Mouse (Mus musculus): ENCODE measurements around the gene Slc25a40.
A peak's percentile ranks its signal among the peaks of the same experiment; 100 is the strongest.

Slc25a40 gene

GRCm38 (mm10) chr5:8422157-8422931 is at the start of gene Slc25a40, which contains the start of gene Dbf4:
Gene Slc25a40 (plus strand): TSS chr5:8422850.
Gene Dbf4 (minus strand): TSS chr5:8422716.
- peak; percentile 73 for DNase-seq (ENCODE audit: low read depth, low spot score)

DNA sequence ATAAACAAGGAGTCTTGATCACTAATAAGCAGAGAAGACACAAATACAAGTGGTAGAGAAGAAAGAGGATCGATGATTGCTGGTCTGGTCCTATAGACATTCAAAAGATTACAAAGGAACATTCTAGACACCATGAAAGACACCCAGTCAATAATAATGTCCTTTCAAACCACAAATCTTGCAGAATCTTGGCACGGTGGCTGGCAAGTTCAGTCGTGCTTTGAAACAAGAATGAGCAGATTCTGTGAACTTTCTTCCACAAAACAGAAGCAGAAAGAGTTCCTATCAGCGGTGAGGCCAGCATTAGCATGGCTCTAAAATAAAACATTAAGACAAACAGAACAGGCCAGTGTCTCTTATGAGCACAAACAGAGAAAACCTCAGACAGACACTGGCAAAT is 49.2 kb upstream of the Slc25a40 start:
- DNase-seq (ENCODE audit: low read depth, low spot score): no peak

DNA sequence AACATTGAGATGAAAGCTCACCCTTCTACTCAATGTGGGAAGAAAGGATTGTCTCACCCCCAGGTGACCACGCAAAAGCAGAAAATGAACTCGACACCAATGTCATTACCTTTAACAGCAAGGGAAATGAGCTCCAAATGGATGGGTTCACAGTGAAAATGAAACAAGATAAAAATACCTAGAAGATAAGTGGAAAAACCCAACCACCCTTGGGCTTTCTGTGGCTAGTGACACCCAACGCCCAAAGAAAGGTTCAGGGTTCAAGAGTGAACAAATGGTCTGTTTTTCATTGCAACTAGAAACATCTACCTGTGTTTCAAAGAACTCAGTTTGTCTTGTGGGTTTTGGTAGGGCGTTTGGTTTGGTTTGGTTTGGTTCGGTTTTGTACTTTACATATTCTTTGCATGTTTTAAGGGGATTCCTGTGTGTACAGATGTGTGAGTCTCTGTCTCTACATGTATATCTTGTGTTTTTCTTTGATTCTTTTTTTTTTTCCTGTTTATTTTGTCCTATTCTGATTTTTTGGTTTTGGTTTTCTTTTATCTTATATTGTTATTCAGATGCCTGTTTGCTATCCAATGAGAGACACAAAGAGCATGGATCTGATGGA is 48.2 kb upstream of the Slc25a40 start:
- DNase-seq (ENCODE audit: low read depth, low spot score): no peak

DNA sequence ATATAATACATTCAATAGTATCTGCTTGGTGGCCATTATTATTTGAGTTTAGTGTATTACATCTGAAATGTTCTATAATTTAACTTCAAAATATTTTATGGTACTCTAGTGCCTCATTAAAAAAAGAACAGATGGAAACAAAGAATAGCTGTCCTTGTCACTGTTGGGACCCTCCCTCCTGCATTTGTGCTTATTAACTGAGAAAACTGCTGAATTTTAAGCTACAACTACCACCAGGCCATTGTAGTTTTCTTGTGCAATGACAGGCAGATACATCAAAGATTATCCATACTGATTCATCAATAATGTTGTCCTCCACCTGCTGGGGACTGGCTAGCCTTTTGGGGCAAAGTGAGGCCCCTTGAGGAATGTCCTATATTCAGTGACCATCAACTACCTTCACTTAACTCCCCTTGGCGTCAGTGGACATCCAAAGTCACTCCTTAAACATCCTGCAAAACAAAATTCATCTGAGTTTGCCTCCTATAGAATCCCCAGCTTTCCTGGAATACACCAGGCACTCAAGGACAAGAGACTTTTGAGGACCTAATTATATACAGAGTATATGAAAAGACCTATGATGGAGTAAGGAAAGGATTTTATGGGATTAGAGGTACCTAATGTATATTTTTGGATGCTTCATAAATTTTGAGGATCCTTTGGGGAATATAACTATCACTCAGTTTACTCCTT is 28.6 kb upstream of the Slc25a40 start:
- DNase-seq (ENCODE audit: low read depth, low spot score): no peak

- no peak for DNase-seq (ENCODE audit: low read depth, low spot score)
Observed at GRCm38 (mm10) chr5:8397587-8398249, 24.9 kb upstream of the Slc25a40 start.

GRCm38 (mm10) chr5:8408746-8409145 is 13.9 kb upstream of the Slc25a40 start:
- no peak for DNase-seq (ENCODE audit: low read depth, low spot score)

GRCm38 (mm10) chr5:8416683-8417413 is 5.8 kb upstream of the Slc25a40 start:
- DNase-seq (ENCODE audit: low read depth, low spot score): no peak

GRCm38 (mm10) chr5:8417443-8417842 is 5.2 kb upstream of the Slc25a40 start:
- DNase-seq (ENCODE audit: low read depth, low spot score): no peak

DNA sequence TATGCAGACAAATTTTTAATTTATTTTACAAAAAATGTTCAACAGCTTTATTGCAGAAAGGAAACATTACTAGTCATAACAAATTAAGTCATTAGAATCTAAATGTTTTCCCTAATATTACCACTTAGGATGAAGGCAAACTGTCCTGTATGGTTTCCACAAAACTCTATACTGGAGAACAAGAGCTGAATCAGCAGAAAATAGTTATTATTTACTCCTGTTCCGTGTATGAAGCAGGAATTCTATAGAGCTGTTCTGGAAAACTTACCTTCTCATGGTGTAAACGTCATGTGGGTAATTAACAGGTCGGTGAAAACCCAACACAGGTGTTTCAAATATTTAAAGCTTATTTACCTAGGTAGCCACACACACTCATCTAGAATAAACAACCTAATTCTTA is 1.2 kb upstream of the Slc25a40 start:
- DNase-seq (ENCODE audit: low read depth, low spot score): no peak

GRCm38 (mm10) chr5:8422932-8423928 is 580 bp downstream of the Slc25a40 start:
- DNase-seq (ENCODE audit: low read depth, low spot score): no peak

- DNase-seq (ENCODE audit: low read depth, low spot score): no peak
Observed at GRCm38 (mm10) chr5:8424116-8424515, 1.5 kb downstream of the Slc25a40 start.

GRCm38 (mm10) chr5:8425899-8426298 is 3.2 kb downstream of the Slc25a40 start:
- no peak for DNase-seq (ENCODE audit: low read depth, low spot score)

DNA sequence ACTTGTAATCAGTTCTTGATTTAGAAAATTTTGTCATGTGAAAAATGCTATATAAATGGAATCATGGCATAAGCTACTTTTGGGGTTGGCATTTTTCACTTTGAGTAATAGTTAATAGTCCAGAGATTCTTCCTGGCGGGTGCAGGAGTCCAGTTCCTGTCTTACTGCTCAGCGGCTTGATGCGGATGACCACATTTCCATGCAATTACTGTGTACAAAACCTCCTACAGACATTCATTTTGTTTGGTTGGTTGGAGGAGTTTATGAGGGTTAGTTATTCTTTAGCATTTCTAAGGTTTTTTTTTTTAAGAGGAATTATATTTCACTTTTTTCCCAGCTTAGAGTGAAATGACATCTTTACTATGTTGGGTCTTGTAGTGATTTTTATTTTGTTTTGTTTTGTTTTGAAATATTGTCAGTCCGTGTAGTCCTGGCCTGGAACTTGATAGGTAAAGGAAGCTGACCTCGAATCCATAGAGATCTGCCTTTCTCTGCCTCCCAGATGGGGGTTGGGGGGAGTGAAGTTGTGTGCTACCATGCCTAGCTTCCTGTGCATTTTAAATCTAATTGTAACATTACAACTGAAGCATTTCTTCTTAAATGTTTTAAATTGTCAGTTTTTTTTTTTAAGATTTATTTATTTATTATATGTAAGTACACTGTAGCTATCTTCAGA is 15.0 kb downstream of the Slc25a40 start:
- no peak for DNase-seq (ENCODE audit: low read depth, low spot score)

DNA sequence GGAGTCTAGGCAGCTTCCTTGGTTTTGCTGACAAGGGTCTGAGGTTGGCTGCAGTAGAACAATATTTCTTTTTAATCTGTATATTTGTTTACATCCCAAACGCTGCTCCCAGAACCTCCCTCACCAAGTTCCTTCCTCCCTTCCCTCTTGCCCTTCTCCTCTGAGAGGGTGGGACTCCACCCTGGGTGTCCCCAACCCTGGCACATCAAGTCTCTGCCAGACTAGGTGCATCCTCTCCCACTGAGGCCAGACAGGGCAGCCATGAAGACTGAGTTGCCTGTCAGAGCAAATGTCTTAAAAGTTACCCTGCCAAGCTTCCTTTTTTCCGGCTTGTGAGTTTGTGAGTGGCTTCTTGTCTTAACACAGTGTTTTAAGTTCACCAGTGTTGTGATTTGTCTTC is 16.4 kb downstream of the Slc25a40 start:
- DNase-seq (ENCODE audit: low read depth, low spot score): no peak

- DNase-seq (ENCODE audit: low read depth, low spot score): no peak
Observed at GRCm38 (mm10) chr5:8455565-8455964, 32.9 kb downstream of the Slc25a40 start.

- no peak for DNase-seq (ENCODE audit: low read depth, low spot score)
Observed at GRCm38 (mm10) chr5:8456561-8456960, 33.9 kb downstream of the Slc25a40 start.

- no peak for DNase-seq (ENCODE audit: low read depth, low spot score)
Observed at GRCm38 (mm10) chr5:8487989-8488700, 65.5 kb downstream of the Slc25a40 start.

DNA sequence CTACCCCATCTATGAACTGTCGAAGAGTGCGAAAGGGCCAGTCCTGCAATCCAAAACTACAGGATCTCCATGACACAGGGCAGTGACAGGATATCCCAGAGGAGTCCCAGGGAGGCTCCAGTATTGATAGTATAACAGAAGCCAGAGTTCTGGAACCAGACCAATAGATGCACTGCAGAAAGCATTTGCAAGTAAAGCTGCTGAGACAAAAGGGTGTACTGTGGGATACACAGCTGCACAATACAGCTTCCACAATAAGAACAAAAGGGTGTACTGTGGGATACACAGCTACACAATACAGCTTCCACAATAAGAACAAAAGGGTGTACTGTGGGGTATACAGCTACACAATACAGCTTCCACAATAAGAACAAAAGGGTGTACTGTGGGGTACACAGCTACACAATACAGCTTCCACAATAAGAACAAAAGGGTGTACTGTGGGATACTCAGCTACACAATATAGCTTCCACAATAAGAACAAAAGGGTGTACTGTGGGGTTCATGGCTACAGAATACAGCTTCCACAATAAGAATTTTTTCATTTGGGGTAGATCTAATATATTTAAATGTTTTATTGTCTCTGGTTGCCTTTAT is 66.1 kb downstream of the Slc25a40 start:
- no peak for DNase-seq (ENCODE audit: low read depth, low spot score)

All from brain, embryonic 18.5 days (tissue).